Mouse (Mus musculus) lung, adult 2 months (tissue): ENCODE measurements at regions not wholly inside any gene's neighbourhood (a gene's known extent, or its start where the extent isn't known, plus 50 kb on each side); places are given as distances from the start of the nearest gene placed in this dataset.

Experiments used
- DNase-seq: peaks from one replicate; pipeline ENCODE4 v3.0.0; 2022
- H3K4me1 ChIP-seq: fragments of 200-500 bp; 2 replicates; pipeline ENCODE4 v1.6.1; 2011; ENCODE audit warnings: low read length; ENCODE audit not compliant: control insufficient read depth, insufficient read depth
- H3K4me3 ChIP-seq: fragments of 200-500 bp; replicated peaks from 2 replicates; pipeline ENCODE3; 2011; ENCODE audit warnings: low read depth, mild to moderate bottlenecking, control low read depth, low read length; ENCODE audit errors: extremely low read depth
- CTCF ChIP-seq: fragments of 200-500 bp; IDR thresholded peaks from 2 replicates; pipeline ENCODE4 v1.5.1; 2011; ENCODE audit warnings: mild to moderate bottlenecking, low read length, control low read depth; ENCODE audit not compliant: insufficient read depth
- POLR2A ChIP-seq: fragments of 200-500 bp; IDR thresholded peaks from 2 replicates; pipeline ENCODE4 v1.6.1; 2011; ENCODE audit warnings: low read depth, mild to moderate bottlenecking, control low read depth, low read length, borderline replicate concordance; ENCODE audit errors: extremely low read depth
- WGBS: fragments of 180-500 bp; shearing (Covaris S2); methylation state at CpG from one replicate; pipeline ENCODE4 v1.1.7; 2018; 5-methylcytosine and 5-hydroxymethylcytosine counted together

GRCm38 (mm10) chr7:75398904-75399724 lies 56.2 kb upstream of the Akap13 start:
- peak; percentile 70 for TF ChIP-seq CTCF
- no peak for TF ChIP-seq POLR2A
- WGBS: 35% methylated on average over 7 of the region's 7 CpGs
- Histone ChIP-seq H3K4me1 (peaks cover 6% of the 10 kb centered on the region), H3K4me3 (no peak overlapping the region)
- peak; percentile 57 for DNase-seq

DNA sequence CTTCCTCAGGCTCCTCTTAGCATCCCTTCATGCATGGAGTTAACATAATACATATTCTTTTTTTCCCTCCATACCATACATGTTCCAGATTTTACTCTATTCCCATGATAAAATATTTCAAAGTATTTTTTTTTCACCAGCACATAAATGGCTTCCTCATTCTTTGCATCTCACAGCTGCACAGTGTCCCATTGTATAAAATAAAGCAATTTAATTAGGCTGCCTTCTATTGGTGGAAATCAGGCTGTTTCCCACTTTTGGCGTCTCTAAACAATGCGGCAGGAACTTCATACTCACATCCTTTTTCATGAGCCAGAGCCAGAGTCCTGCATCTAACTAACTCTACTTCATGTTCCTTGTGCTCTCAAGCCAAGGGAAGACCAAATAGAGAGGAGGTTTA lies 54.9 kb upstream of the Akap13 start:
- no peak for DNase-seq
- TF ChIP-seq CTCF: no peak
- no peak for TF ChIP-seq POLR2A
- Histone ChIP-seq H3K4me3 (no peak overlapping the region), H3K4me1 (peaks cover 4% of the 10 kb centered on the region)
- 57% methylated on average over 2 of the region's 2 CpGs for WGBS

GRCm38 (mm10) chr7:75404955-75405354 lies 50.4 kb upstream of the Akap13 start:
- Histone ChIP-seq H3K4me3 (no peak overlapping the region), H3K4me1 (no peaks in the 10 kb centered on the region)
- 78% methylated on average over 3 of the region's 3 CpGs for WGBS
- TF ChIP-seq CTCF (no peak), POLR2A (no peak)
- no peak for DNase-seq
